Mouse (Mus musculus) A20 (cell line): Measurements from ENCODE around the gene 2810408A11Rik.
"Not testable (repeated sequence)": the region's sequence is repeated elsewhere in the genome, so short reads cannot be mapped to it uniquely, and the experiment has no call there.

Source experiments
- DNase-seq: peaks from one replicate; pipeline ENCODE4 v3.0.0-alpha.2; 2011; ENCODE audit warnings: low read depth, low spot score

Gene 2810408A11Rik

DNA sequence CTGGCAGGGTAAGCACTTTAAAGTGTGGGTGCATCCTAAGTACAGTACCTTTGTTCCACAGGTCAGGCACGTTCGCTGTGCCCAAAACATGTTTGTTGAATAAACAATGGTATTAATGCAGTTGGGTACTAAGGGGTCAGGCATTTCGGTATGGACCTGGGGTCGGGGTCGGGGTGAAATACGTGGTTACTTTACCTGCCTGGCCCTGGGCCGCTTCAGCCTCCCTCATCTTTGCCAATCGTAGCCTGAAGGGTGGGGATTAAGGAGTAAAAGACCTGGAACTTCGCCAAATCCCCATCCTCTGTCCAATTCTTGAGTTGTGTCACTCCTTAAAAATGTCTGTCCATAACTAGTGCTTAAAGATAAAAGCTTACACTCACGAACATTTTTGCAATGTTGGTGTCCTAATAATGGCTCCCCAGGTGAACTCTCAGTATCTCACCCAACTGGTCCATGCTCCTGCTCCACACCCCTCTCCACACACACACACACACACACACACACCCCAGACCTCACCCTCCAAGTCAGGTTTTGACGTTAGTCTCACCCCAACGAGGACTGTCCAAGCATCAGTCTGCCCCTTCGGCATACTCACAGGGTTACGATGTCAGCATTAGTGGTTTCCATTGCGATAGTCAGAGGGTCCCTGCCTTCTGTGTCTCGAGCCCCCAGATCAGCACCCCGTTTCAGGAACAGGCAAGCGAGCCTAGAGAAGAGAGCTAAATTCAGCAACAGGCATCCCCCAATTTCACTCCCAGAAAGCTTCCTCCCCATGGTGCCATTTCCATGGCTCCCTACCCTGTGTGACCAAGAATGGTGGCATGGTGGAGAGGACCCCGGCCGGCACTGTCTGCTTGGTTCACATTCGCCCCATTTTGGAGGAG lies 18.8 kb downstream of the 2810408A11Rik start:
- DNase-seq: no peak

GRCm38 (mm10) chr11:69880853-69881603 lies 19.8 kb downstream of the 2810408A11Rik start, which contains the start of gene Kctd11:
Gene Kctd11, minus strand, starts transcription at chr11:69881406.
- peak; percentile 94 for DNase-seq

GRCm38 (mm10) chr11:69880506-69880852 lies 20.3 kb downstream of the 2810408A11Rik start:
- DNase-seq: peak; percentile 88

GRCm38 (mm10) chr11:69879711-69880110 lies 21.1 kb downstream of the 2810408A11Rik start:
- no peak for DNase-seq

GRCm38 (mm10) chr11:69878952-69879351 lies 21.8 kb downstream of the 2810408A11Rik start:
- no peak for DNase-seq

- DNase-seq: no peak
Measured at GRCm38 (mm10) chr11:69878399-69878798, 22.4 kb downstream of the 2810408A11Rik start.

DNA sequence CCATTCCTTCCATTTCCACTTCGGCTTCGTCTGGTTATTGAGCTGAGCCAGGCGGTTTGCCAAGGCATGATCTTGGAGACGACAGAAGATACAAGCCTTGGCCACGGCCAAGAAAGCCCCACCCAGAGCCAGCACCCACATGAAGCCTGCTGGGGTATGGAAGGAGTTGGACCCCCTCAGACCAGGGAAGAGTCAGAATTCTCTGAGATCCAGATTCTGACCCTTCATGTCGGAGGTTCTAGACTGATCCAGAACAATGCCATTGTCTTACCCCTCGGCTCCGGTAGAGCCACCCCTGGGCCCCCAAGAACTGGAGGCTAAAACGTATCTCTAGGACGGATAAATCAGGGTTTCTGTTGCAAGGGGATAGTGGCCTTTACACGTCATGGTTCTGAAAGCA lies 22.9 kb downstream of the 2810408A11Rik start, which contains the start of gene Tmem95:
Gene Tmem95, minus strand, starts transcription at position 141 of the 400 bp plus-strand sequence.
- DNase-seq: no peak

DNA sequence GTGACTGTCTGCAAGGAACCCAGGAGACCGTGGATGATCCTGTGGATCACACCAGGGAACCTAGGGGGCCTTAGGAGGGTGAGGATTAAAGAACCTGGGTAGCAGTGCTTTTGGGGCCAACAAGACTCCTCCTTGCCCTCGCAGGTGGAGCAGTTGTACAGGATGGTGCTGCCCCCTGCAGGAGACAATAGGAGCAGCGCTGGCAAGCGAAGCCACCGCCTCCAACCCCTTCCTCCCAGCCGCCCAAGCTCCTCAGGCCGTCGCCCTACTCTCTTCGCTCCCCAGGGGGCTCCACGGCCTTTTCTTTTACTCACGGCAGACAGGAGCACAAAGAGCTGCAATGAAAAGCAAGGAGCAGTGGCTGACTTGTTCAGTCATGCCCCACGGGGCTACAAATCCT lies 23.9 kb downstream of the 2810408A11Rik start:
- peak; percentile 91 for DNase-seq

DNA sequence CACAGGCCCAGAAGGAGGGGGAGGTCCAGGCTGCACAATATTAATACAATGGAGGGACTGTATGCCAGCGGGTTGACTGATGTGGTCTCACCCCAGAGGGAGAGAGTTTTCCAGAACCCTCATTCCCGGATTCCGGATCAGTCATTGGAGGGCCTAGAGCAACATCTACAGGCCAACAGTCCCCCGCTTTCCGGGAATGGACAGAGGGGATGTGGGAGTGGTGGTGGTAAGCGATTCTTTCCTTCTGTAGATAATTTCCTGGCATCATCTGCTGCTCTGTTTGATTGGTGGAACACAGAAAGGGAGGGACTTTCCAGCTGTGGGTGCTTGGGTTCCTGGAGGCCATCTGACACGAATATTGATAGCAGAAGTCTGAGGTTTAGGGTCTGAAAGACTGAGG lies 24.6 kb downstream of the 2810408A11Rik start:
- DNase-seq: peak; percentile 28

- DNase-seq: no peak
Measured at GRCm38 (mm10) chr11:69872451-69872850, 28.3 kb downstream of the 2810408A11Rik start.

DNA sequence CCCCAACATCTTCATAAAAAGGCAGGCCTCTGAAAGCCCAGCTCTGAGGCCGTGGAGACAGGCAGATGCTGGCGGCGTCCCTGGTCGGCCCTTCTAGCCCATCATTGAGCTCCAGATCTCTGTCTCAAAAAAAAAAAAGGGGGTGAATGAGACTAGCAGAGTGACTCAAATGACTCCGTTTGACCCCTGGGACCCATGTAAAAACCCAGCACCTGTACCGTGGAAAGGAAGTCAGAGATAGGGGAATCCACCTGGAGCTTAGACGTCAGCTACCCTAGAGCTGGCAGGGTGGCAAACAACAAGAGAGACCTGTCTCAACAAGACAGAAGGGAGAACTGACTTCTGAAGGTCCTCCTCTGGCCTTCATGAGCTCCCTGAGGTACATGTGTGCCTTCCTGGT lies 29.0 kb downstream of the 2810408A11Rik start:
- DNase-seq: peak; percentile 47

GRCm38 (mm10) chr11:69870289-69871069 lies 30.3 kb downstream of the 2810408A11Rik start:
- DNase-seq: no peak

- no peak for DNase-seq
Measured at GRCm38 (mm10) chr11:69867335-69867734, 33.5 kb downstream of the 2810408A11Rik start.

GRCm38 (mm10) chr11:69865561-69865960 lies 35.2 kb downstream of the 2810408A11Rik start:
- DNase-seq: no peak

DNA sequence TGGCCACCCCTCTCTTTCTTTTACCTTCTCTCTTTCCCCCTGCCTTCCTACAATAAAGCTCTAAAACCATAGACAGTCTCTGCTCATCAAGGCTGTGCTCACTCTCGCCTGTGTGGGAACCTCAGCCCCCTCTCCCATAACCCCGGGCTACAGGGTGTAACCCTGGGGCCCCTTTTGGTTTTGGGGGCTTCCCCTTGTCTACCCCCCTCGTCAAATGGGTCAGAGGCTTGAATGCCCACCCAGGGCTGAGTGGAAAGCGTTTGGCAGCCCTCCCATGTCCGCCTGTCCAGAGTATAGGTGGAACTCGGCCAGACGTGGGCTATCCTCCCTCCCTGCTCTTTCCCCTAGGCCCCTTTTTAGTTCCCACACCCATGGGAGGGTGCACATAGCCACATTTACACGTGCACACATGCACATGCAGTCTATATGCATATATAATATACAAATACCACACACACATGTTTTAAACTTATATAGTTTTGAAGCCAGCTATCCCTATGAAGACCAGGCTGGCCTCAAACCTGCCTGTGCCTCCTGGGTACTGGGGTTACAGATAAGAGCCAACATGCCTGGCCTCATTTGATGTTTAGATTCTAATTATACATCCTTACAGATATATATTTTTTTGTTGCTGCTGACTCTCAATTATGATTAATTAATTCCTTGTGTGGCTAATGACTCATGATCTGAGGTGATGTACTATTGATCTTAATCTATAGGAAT lies 36.5 kb downstream of the 2810408A11Rik start:
- no peak for DNase-seq

- DNase-seq: not testable (repeated sequence)
Measured at GRCm38 (mm10) chr11:69863729-69864128, 37.1 kb downstream of the 2810408A11Rik start.

DNA sequence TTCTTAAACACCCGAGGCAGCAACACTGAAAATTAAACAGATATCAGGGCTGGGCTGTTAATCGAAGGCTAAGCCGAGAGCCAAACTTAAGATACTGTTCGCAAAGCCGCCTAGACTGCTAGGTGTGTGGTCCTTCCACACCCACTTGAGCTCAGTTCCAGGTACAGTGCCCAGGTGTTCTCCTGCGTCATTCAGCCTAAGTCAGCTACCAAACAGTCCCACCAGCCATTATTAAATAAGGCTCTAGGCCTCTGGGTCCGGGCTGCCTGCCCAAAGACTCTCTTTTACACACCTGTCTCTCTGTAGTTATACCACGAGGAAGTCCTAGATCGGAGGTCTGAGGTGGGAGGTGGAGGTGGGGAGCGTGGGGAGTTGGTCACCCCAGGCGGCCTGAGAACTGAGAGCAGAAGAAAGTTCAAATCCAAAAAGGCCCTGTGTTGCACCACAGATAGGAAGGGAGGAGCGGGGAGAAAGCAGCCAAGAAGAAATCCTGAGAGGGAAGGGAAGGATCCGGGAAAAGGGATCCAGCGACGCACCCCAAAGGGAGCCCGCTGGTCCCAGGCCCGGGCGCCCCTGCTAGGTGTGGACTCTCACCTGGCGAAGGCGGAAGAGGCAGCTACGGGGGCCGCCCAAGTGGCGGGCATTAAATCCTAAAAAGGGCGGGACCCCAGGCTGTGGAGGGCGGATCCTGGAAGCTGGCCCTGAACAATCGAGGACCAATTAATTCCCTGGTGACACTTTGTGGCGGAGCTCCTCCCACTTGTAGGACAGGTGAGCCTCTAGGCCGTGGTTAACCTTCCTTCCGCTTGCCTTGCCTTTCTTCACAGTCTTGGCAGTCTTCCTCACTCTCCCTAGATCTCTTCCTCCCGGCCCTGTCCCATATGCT lies 42.4 kb downstream of the 2810408A11Rik start, which contains the start of gene Tnk1:
Gene Tnk1, minus strand, starts transcription at position 618 of the 886 bp plus-strand sequence.
- DNase-seq: no peak

- peak; percentile 67 for DNase-seq
Measured at GRCm38 (mm10) chr11:69855347-69855746, 45.4 kb downstream of the 2810408A11Rik start.

DNA sequence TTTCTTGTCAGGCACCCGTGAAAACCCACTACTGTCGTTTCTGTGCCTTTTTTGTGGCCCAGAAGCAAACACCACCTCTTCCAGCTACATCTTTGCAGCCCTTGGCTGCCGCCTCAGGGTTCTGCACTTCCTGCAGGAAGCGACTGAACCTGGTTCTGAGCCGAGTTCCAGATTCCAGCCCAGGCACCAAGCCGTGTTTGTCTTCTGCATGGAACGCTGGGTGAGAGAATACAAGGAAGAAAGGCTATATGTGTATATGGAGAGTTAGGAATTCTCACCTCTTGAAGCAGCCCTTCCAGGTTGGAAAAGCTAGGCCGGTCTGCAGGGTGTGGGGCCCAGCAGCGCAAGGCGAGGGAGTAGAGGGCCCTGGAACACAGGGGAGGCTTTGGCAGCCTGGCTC lies 46.1 kb downstream of the 2810408A11Rik start:
- no peak for DNase-seq

- DNase-seq: no peak
Measured at GRCm38 (mm10) chr11:69853994-69854393, 46.8 kb downstream of the 2810408A11Rik start.
